Mouse (Mus musculus): Measurements from ENCODE around the gene Trim75.

Gene Trim75

GRCm38 (mm10) chr8:64944831-64945230 lies 42.8 kb downstream of the Trim75 start:
- peak; percentile 21 for DNase-seq (ENCODE audit: low spot score)

GRCm38 (mm10) chr8:64942946-64943345 lies 44.7 kb downstream of the Trim75 start:
- no peak for DNase-seq (ENCODE audit: low spot score)

- DNase-seq (ENCODE audit: low spot score) = peak; percentile 61
These were observed 46.1 kb downstream of the Trim75 start for GRCm38 (mm10) chr8:64941495-64941894.

GRCm38 (mm10) chr8:64941019-64941418 lies 46.6 kb downstream of the Trim75 start:
- DNase-seq (ENCODE audit: low spot score) = no peak

- DNase-seq (ENCODE audit: low spot score) = no peak
These were observed 52.6 kb downstream of the Trim75 start for GRCm38 (mm10) chr8:64934997-64935396.
